Mouse (Mus musculus): Measurements from ENCODE around the gene Lrrc45. TPM values are rescaled to one million over a fixed set of nuclear protein-coding genes. Genes with fewer than 3 reads are reported as not detected.

The Lrrc45 gene
- total and polyA plus RNA-seq, 2 experiments from 2014 or later, result 44.8 to 51.0 TPM

GRCm38 (mm10) chr11:120714546-120714945, 821 bp downstream of the Lrrc45 start:
- peaks cover 16% of the 10 kb centered on the region; the same call in 1 of the 2 replicates for H3K4me1 ChIP-seq (ENCODE audit: insufficient read depth, low read length)
- ATAC-seq (ENCODE audit: low FRiP score), result no peak
- peak overlapping the region; percentile 97 for H3K4me2 ChIP-seq (ENCODE audit: low read depth, low read length, poor library complexity, severe bottlenecking)
- no peaks in the 10 kb centered on the region for H3K9me3 ChIP-seq (ENCODE audit: low read length)
- H3K4me3 ChIP-seq (ENCODE audit: low read depth, low read length), result peak overlapping the region; percentile 62
- DNase-seq (ENCODE audit: low spot score), result no peak
- peak overlapping the region; percentile 58; the same call in 1 of the 2 replicates for H3K27ac ChIP-seq (ENCODE audit: low read depth, low read length)
- WGBS, result 58% methylated on average over 10 of the region's 10 CpGs
- no peaks in the 10 kb centered on the region for H3K27me3 ChIP-seq (ENCODE audit: insufficient read depth, low read length)
- peak overlapping the region; percentile 72 for H3K9ac ChIP-seq (replicated peaks; ENCODE audit: low read length, poor library complexity, severe bottlenecking)
- peaks cover 42% of the 10 kb centered on the region for H3K36me3 ChIP-seq (ENCODE audit: insufficient read depth, low read length)
- no peak for TF ChIP-seq CTCF (IDR thresholded peaks at IDR 0.05)

GRCm38 (mm10) chr11:120715131-120715530, 1.4 kb downstream of the Lrrc45 start:
- no peak overlapping the region for H3K27ac ChIP-seq (ENCODE audit: low read depth, low read length)
- peaks cover 16% of the 10 kb centered on the region; the same call in 1 of the 2 replicates for H3K4me1 ChIP-seq (ENCODE audit: insufficient read depth, low read length)
- DNase-seq (ENCODE audit: low spot score), result no peak
- H3K4me3 ChIP-seq (ENCODE audit: low read depth, low read length), result no peak overlapping the region
- peak overlapping the region; percentile 97 for H3K4me2 ChIP-seq (ENCODE audit: low read depth, low read length, poor library complexity, severe bottlenecking)
- peaks cover 38% of the 10 kb centered on the region for H3K36me3 ChIP-seq (ENCODE audit: insufficient read depth, low read length)
- no peaks in the 10 kb centered on the region for H3K9me3 ChIP-seq (ENCODE audit: low read length)
- H3K9ac ChIP-seq (replicated peaks; ENCODE audit: low read length, poor library complexity, severe bottlenecking), result no peak overlapping the region
- WGBS, result 94% methylated on average over 9 of the region's 9 CpGs
- no peaks in the 10 kb centered on the region for H3K27me3 ChIP-seq (ENCODE audit: insufficient read depth, low read length)
- no peak for TF ChIP-seq CTCF (IDR thresholded peaks at IDR 0.05)
- no peak for ATAC-seq (ENCODE audit: low FRiP score)

- 87% methylated on average over 9 of the region's 9 CpGs for WGBS
- Histone ChIP-seq H3K27ac (ENCODE audit: low read depth, low read length) (no peak overlapping the region), H3K9ac (replicated peaks; ENCODE audit: low read length, poor library complexity, severe bottlenecking) (no peak overlapping the region), H3K4me3 (ENCODE audit: low read depth, low read length) (no peak overlapping the region), H3K4me2 (ENCODE audit: low read depth, low read length, poor library complexity, severe bottlenecking) (no peak overlapping the region), H3K36me3 (ENCODE audit: insufficient read depth, low read length) (peaks cover 35% of the 10 kb centered on the region), H3K4me1 (ENCODE audit: insufficient read depth, low read length) (peaks cover 15% of the 10 kb centered on the region; the same call in 1 of the 2 replicates), H3K9me3 (ENCODE audit: low read length) (no peaks in the 10 kb centered on the region), H3K27me3 (ENCODE audit: insufficient read depth, low read length) (no peaks in the 10 kb centered on the region)
- ATAC-seq (ENCODE audit: low FRiP score) (no peak), DNase-seq (ENCODE audit: low spot score) (no peak)
- TF ChIP-seq CTCF (IDR thresholded peaks at IDR 0.05), result no peak
These were observed 5.5 kb downstream of the Lrrc45 start for GRCm38 (mm10) chr11:120719242-120719641.

- no peak for TF ChIP-seq CTCF (IDR thresholded peaks at IDR 0.05)
- H3K4me2 ChIP-seq (ENCODE audit: low read depth, low read length, poor library complexity, severe bottlenecking), result no peak overlapping the region; the same call in 1 of the 2 replicates
- peaks cover 8% of the 10 kb centered on the region; the same call in 1 of the 2 replicates for H3K4me1 ChIP-seq (ENCODE audit: insufficient read depth, low read length)
- no peak for DNase-seq (ENCODE audit: low spot score)
- ATAC-seq (ENCODE audit: low FRiP score), result no peak
- H3K9me3 ChIP-seq (ENCODE audit: low read length), result no peaks in the 10 kb centered on the region
- H3K36me3 ChIP-seq (ENCODE audit: insufficient read depth, low read length), result peaks cover 35% of the 10 kb centered on the region
- 86% methylated on average over 13 of the region's 13 CpGs for WGBS
- H3K27ac ChIP-seq (ENCODE audit: low read depth, low read length), result no peak overlapping the region
- no peak overlapping the region for H3K4me3 ChIP-seq (ENCODE audit: low read depth, low read length)
- no peaks in the 10 kb centered on the region for H3K27me3 ChIP-seq (ENCODE audit: insufficient read depth, low read length)
- 0 out of 2 replicates have a peak overlapping the region, but pooled peaks have one; percentile 29 for H3K9ac ChIP-seq (replicated peaks; ENCODE audit: low read length, poor library complexity, severe bottlenecking)
These were observed 6.2 kb downstream of the Lrrc45 start for GRCm38 (mm10) chr11:120719841-120720376.

- peaks cover 33% of the 10 kb centered on the region for H3K36me3 ChIP-seq (ENCODE audit: insufficient read depth, low read length)
- WGBS, result 9% methylated on average over 17 of the region's 17 CpGs
- ATAC-seq (ENCODE audit: low FRiP score) (peak; percentile 38), DNase-seq (ENCODE audit: low spot score) (peak; percentile 94)
- H3K9ac ChIP-seq (replicated peaks; ENCODE audit: low read length, poor library complexity, severe bottlenecking), result peak overlapping the region; percentile 93
- no peaks in the 10 kb centered on the region for H3K9me3 ChIP-seq (ENCODE audit: low read length)
- peak overlapping the region; percentile 91 for H3K4me2 ChIP-seq (ENCODE audit: low read depth, low read length, poor library complexity, severe bottlenecking)
- H3K4me1 ChIP-seq (ENCODE audit: insufficient read depth, low read length), result peaks cover 8% of the 10 kb centered on the region; the same call in 1 of the 2 replicates
- H3K27ac ChIP-seq (ENCODE audit: low read depth, low read length), result peak overlapping the region; percentile 65
- no peaks in the 10 kb centered on the region for H3K27me3 ChIP-seq (ENCODE audit: insufficient read depth, low read length)
- peak; percentile 97 for TF ChIP-seq CTCF (IDR thresholded peaks at IDR 0.05)
- H3K4me3 ChIP-seq (ENCODE audit: low read depth, low read length), result peak overlapping the region; percentile 79
These were observed 6.7 kb downstream of the Lrrc45 start for GRCm38 (mm10) chr11:120720450-120720849.

Measured in midbrain, postnatal 0 days (tissue).